Mouse (Mus musculus) v-Abl transformed pro-B cells (cell line): Measurements from ENCODE around the gene Cnga2.

Experiments
- in situ Hi-C, 2 experiments: fragments of 400-800 bp; cut with MboI; formaldehyde crosslinking; loops; one replicate each; pipeline ENCODE4 v1.15.1; 2025; ENCODE audit not compliant: unreplicated experiment in 2 of 2

The Cnga2 gene

GRCm38 (mm10) chrX:72044056-72044455, 52.4 kb downstream of the Cnga2 start:
- in situ Hi-C loops, result no loop called here

GRCm38 (mm10) chrX:72047918-72048317, 56.3 kb downstream of the Cnga2 start:
- in situ Hi-C loops, result no loop called here
